Mouse (Mus musculus): ENCODE measurements around the gene Alox8. TPM values are rescaled to one million over a fixed set of nuclear protein-coding genes. Genes with fewer than 3 reads are reported as not detected.

Alox8 gene
- polyA plus RNA-seq, 1 experiment from 2014 or later: not detected

DNA sequence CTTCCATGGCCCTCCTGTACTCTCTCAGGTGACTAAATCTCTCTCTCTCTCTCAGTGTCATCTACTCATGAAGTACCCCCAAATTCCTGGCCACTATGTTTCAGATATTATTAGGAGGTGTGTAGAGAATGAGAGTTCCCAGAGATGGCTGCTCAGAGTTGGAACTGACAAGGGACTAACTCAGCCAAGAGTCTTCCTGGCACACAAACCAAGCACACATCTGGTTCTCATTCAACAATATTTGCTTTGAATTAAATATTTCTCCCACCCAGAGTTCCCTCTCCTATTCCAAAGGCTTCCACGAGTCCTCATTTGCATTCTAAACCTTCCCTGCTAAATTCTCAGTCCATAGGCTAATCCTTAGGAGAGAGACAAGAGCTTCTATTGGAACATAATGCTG, 28.1 kb upstream of the Alox8 start:
- Histone ChIP-seq H3K9me3 (ENCODE audit: control insufficient read depth, low read length) (peaks cover 14% of the 10 kb centered on the region; the same call in 1 of the 2 replicates), H3K36me3 (ENCODE audit: control insufficient read depth, insufficient read depth, low read length) (no peaks in the 10 kb centered on the region), H3K9ac (ENCODE audit: low read depth, low read length) (no peak overlapping the region), H3K27ac (replicated peaks; ENCODE audit: low read depth, low read length) (peak overlapping the region; percentile 61), H3K4me1 (ENCODE audit: control insufficient read depth, insufficient read depth, low read length) (peaks cover 6% of the 10 kb centered on the region; the same call in 1 of the 2 replicates), H3K4me3 (ENCODE audit: low read depth, low read length) (no peak overlapping the region), H3K4me2 (ENCODE audit: low read depth, low read length) (no peak overlapping the region), H3K27me3 (replicated peaks; ENCODE audit: control insufficient read depth, insufficient read depth, low read length) (no peaks in the 10 kb centered on the region)
- ATAC-seq (ENCODE audit: low read depth) (no peak), DNase-seq (ENCODE audit: low spot score) (peak; percentile 87)
- WGBS: 50% methylated on average over 1 of the region's 1 CpGs

DNA sequence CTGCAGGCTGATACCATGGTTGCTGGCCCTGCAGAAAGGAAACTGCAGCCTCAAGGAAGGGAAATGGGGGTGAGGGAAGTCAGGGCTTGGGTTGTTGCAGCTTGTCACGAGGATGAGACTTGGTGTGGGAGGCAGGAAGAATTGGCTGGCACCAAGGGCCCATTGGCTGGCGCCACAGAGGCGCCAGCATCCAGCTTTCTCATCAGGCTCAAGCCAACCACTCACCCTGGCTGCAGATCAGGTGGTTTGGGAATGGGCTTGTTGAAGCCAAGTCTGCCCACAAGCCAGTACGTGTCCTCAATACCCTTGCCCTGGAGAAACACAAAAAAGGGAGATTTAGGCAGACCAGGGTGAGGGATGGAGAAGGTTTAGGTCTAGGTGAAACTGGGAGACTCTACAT, 25.5 kb upstream of the Alox8 start:
- WGBS: 75% methylated on average over 4 of the region's 4 CpGs
- ATAC-seq (ENCODE audit: low read depth): no peak
- H3K27me3 ChIP-seq (replicated peaks; ENCODE audit: control insufficient read depth, insufficient read depth, low read length): no peaks in the 10 kb centered on the region
- no peaks in the 10 kb centered on the region for H3K36me3 ChIP-seq (ENCODE audit: control insufficient read depth, insufficient read depth, low read length)
- no peak overlapping the region for H3K4me3 ChIP-seq (ENCODE audit: low read depth, low read length)
- H3K9me3 ChIP-seq (ENCODE audit: control insufficient read depth, low read length): peaks cover 14% of the 10 kb centered on the region; the same call in 1 of the 2 replicates
- H3K27ac ChIP-seq (replicated peaks; ENCODE audit: low read depth, low read length): no peak overlapping the region
- H3K4me2 ChIP-seq (ENCODE audit: low read depth, low read length): no peak overlapping the region
- no peak overlapping the region for H3K9ac ChIP-seq (ENCODE audit: low read depth, low read length)
- DNase-seq (ENCODE audit: low spot score): no peak
- H3K4me1 ChIP-seq (ENCODE audit: control insufficient read depth, insufficient read depth, low read length): peaks cover 6% of the 10 kb centered on the region; the same call in 1 of the 2 replicates

DNA sequence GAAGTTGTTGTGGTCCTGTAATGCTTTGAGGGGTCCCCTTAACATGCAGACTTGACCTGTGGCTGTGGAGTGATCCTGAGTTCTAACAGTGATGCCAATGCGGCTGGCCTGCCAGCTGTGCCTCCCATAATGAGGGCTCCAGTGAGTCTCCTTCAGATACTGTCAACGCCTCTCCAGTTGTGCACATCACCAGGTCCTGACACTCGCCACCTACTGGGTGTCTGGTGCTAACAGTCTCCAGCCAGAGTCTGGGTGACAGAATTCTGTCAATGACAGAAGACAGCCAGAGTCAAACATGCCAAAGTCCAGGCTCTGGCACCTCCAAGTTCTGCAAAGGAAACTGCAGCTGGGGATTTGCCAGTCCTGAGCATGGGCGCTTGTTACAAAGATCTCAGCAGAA, 23.4 kb upstream of the Alox8 start:
- no peaks in the 10 kb centered on the region for H3K36me3 ChIP-seq (ENCODE audit: control insufficient read depth, insufficient read depth, low read length)
- no peaks in the 10 kb centered on the region for H3K27me3 ChIP-seq (replicated peaks; ENCODE audit: control insufficient read depth, insufficient read depth, low read length)
- no peak overlapping the region for H3K27ac ChIP-seq (replicated peaks; ENCODE audit: low read depth, low read length)
- H3K4me3 ChIP-seq (ENCODE audit: low read depth, low read length): no peak overlapping the region
- no peak overlapping the region for H3K4me2 ChIP-seq (ENCODE audit: low read depth, low read length)
- 70% methylated on average over 4 of the region's 4 CpGs for WGBS
- H3K9ac ChIP-seq (ENCODE audit: low read depth, low read length): no peak overlapping the region
- H3K4me1 ChIP-seq (ENCODE audit: control insufficient read depth, insufficient read depth, low read length): peaks cover 2% of the 10 kb centered on the region; the same call in 1 of the 2 replicates
- DNase-seq (ENCODE audit: low spot score) (no peak), ATAC-seq (ENCODE audit: low read depth) (no peak)
- H3K9me3 ChIP-seq (ENCODE audit: control insufficient read depth, low read length): peaks cover 14% of the 10 kb centered on the region; the same call in 1 of the 2 replicates

DNA sequence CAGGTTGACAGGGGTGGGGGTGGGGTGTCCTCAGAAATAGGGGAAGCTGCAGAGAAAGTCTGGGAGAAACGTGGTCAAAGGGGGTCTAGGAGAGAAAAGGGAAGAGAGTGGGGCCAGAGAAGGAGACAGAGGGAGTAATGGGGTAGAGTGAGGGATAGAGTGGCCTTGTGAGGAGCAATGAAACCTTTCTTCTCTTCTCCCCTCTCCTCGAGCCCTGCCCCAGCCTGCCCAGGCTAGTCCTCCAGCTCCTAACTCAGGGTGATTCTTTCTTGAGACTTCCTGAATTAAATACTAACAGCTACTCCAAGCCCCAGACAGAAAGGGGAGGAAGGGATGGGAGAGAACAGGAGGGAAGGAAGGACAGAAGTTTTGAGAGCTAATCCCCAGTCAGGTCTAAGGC, 21.0 kb upstream of the Alox8 start:
- no peaks in the 10 kb centered on the region for H3K4me1 ChIP-seq (ENCODE audit: control insufficient read depth, insufficient read depth, low read length)
- DNase-seq (ENCODE audit: low spot score) (no peak), ATAC-seq (ENCODE audit: low read depth) (no peak)
- H3K4me3 ChIP-seq (ENCODE audit: low read depth, low read length): no peak overlapping the region
- WGBS: 51% methylated on average over 2 of the region's 2 CpGs
- no peak overlapping the region for H3K27ac ChIP-seq (replicated peaks; ENCODE audit: low read depth, low read length)
- no peak overlapping the region for H3K4me2 ChIP-seq (ENCODE audit: low read depth, low read length)
- no peaks in the 10 kb centered on the region for H3K36me3 ChIP-seq (ENCODE audit: control insufficient read depth, insufficient read depth, low read length)
- no peaks in the 10 kb centered on the region for H3K9me3 ChIP-seq (ENCODE audit: control insufficient read depth, low read length)
- no peaks in the 10 kb centered on the region for H3K27me3 ChIP-seq (replicated peaks; ENCODE audit: control insufficient read depth, insufficient read depth, low read length)
- H3K9ac ChIP-seq (ENCODE audit: low read depth, low read length): no peak overlapping the region

DNA sequence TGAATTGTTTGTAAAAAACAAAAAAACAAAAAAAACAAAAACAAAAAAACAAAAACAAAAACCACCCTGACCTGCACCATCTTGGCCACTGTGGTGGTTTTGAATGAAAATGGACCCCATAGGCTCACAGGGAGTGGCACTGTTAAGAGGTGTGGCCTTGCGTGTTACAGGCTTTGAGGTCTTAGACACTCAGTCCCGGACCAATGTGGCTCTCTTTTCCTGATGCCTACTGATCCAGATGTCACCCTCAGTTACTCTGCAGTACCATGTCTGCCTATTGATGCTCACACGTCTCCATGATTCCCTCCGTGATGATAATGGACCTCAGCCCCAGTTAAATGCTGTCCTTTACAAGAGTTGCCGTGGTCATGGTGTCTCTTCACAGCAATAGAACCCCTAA, 19.8 kb upstream of the Alox8 start:
- H3K4me1 ChIP-seq (ENCODE audit: control insufficient read depth, insufficient read depth, low read length): no peaks in the 10 kb centered on the region
- no peak for ATAC-seq (ENCODE audit: low read depth)
- WGBS: 89% methylated on average over 5 of the region's 5 CpGs
- DNase-seq (ENCODE audit: low spot score): no peak
- no peak overlapping the region for H3K9ac ChIP-seq (ENCODE audit: low read depth, low read length)
- no peaks in the 10 kb centered on the region for H3K36me3 ChIP-seq (ENCODE audit: control insufficient read depth, insufficient read depth, low read length)
- no peaks in the 10 kb centered on the region for H3K9me3 ChIP-seq (ENCODE audit: control insufficient read depth, low read length)
- no peak overlapping the region for H3K4me2 ChIP-seq (ENCODE audit: low read depth, low read length)
- H3K27ac ChIP-seq (replicated peaks; ENCODE audit: low read depth, low read length): no peak overlapping the region
- no peak overlapping the region for H3K4me3 ChIP-seq (ENCODE audit: low read depth, low read length)
- H3K27me3 ChIP-seq (replicated peaks; ENCODE audit: control insufficient read depth, insufficient read depth, low read length): no peaks in the 10 kb centered on the region

DNA sequence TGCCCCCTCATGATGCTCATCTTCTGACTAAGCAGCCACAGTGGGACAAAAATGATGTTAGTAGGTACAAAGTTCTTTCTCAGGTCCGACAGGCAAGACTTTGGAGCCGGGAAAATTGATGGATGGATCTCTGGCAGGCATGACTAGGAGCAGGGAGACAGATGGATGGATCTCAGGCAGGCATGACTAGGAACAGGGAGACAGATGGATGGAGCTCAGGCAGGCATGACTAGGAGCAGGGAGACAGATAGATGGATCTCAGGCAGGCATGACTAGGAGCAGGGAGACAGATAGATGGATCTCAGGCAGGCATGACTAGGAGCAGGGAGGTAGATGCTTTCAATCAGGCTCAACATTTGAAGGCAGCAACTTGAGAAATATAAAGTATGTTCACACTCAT, 13.8 kb upstream of the Alox8 start:
- peak overlapping the region; percentile 45 for H3K9ac ChIP-seq (ENCODE audit: low read depth, low read length)
- H3K4me3 ChIP-seq (ENCODE audit: low read depth, low read length): peak overlapping the region; percentile 27

DNA sequence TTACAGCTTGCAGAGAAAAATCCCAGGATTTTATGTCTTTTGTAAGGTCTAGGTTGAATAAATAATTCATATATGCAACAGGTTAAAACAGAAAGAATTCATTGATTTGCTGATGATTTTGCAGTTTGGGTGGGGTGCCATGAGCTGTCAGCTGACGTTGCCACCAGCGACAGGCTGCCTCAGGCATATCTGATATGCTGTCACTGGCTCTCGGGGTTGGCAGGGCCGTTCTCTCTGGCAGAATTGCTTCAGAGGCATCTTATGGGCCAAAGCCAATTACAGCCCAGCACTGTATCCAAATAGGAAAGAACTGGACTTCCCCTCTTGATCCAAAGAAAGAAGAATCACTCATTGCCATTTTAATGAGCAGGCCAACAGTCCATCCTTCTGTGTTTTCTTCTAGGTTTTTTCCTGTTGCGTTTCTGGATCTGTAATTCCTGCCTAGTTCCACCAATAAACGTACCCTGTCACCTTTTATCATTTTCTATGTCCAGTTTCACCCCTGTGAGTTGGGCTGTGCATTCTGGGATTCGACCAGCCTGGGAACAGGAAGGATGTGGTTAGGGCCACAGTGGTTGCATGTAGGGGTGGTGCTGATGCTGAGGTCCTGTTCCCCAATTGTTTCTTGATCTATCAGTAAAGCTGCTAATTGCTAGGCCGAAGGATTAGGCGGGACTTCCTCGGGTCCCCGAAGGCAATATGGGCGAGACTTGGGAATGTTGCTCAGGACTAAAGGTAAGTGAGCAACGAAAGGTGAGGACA, 5.0 kb upstream of the Alox8 start:
- Histone ChIP-seq H3K4me2 (ENCODE audit: low read depth, low read length) (no peak overlapping the region), H3K36me3 (ENCODE audit: control insufficient read depth, insufficient read depth, low read length) (no peaks in the 10 kb centered on the region), H3K9ac (ENCODE audit: low read depth, low read length) (no peak overlapping the region), H3K9me3 (ENCODE audit: control insufficient read depth, low read length) (no peaks in the 10 kb centered on the region), H3K4me3 (ENCODE audit: low read depth, low read length) (no peak overlapping the region), H3K27me3 (replicated peaks; ENCODE audit: control insufficient read depth, insufficient read depth, low read length) (peaks cover 13% of the 10 kb centered on the region), H3K27ac (replicated peaks; ENCODE audit: low read depth, low read length) (no peak overlapping the region), H3K4me1 (ENCODE audit: control insufficient read depth, insufficient read depth, low read length) (peaks cover under 1% of the 10 kb centered on the region; the same call in 1 of the 2 replicates)
- ATAC-seq (ENCODE audit: low read depth): no peak
- 71% methylated on average over 13 of the region's 13 CpGs for WGBS
- no peak for DNase-seq (ENCODE audit: low spot score)

More for the DNA sequence above, 13.8 kb upstream of the Alox8 start:
- WGBS: 23% methylated on average over 2 of the region's 2 CpGs
- Histone ChIP-seq H3K27me3 (replicated peaks; ENCODE audit: control insufficient read depth, insufficient read depth, low read length) (no peaks in the 10 kb centered on the region), H3K4me2 (ENCODE audit: low read depth, low read length) (peak overlapping the region; percentile 44), H3K9me3 (ENCODE audit: control insufficient read depth, low read length) (no peaks in the 10 kb centered on the region), H3K4me1 (ENCODE audit: control insufficient read depth, insufficient read depth, low read length) (no peaks in the 10 kb centered on the region), H3K27ac (replicated peaks; ENCODE audit: low read depth, low read length) (no peak overlapping the region), H3K36me3 (ENCODE audit: control insufficient read depth, insufficient read depth, low read length) (no peaks in the 10 kb centered on the region)
- no peak; the same call in 1 of the 2 replicates for ATAC-seq (ENCODE audit: low read depth)
- peak; percentile 42 for DNase-seq (ENCODE audit: low spot score)

DNA sequence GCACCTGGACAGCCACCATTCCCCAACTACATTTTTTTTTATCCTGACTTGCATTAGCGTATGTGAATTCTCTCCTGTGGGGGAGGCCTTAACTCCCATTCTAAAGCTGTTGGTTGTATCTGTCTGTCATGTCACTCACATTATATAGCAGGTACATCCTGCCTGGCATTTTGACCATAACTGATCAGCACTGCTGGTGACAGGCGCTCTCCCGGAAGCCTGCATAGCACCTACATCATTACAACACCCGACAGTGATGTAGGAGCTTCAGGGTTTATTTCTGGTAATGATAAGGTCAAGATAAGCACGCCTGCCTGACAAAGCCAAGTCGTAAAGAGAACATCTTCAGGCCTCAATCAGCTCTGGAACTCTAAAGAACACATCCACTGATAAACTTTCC, 2.6 kb upstream of the Alox8 start:
- no peaks in the 10 kb centered on the region for H3K36me3 ChIP-seq (ENCODE audit: control insufficient read depth, insufficient read depth, low read length)
- peaks cover 4% of the 10 kb centered on the region; the same call in 1 of the 2 replicates for H3K4me1 ChIP-seq (ENCODE audit: control insufficient read depth, insufficient read depth, low read length)
- 66% methylated on average over 6 of the region's 6 CpGs for WGBS

DNA sequence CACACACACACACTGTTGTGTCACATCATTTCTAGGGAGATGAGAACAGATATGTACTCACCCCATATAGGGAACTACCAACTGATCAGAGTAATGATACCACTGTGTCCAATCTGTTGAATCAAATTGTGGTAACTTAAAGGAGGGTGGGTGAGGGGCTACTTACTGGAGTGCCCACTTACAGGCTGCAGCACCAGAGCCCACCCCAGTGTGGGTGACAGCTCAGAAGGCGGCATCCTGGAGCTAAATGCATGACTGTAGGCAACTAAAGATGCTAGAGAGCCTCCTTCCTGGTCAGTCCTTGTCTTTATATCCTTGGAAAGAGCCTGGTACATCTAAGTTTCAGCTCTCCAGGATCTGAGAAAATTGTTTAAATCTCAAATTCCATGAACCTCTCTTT, 1.6 kb upstream of the Alox8 start:
- no peak overlapping the region for H3K9ac ChIP-seq (ENCODE audit: low read depth, low read length)
- H3K36me3 ChIP-seq (ENCODE audit: control insufficient read depth, insufficient read depth, low read length): no peaks in the 10 kb centered on the region
- H3K9me3 ChIP-seq (ENCODE audit: control insufficient read depth, low read length): no peaks in the 10 kb centered on the region
- no peak overlapping the region for H3K27ac ChIP-seq (replicated peaks; ENCODE audit: low read depth, low read length)
- no peak overlapping the region for H3K4me2 ChIP-seq (ENCODE audit: low read depth, low read length)
- DNase-seq (ENCODE audit: low spot score): no peak
- H3K4me3 ChIP-seq (ENCODE audit: low read depth, low read length): no peak overlapping the region
- H3K27me3 ChIP-seq (replicated peaks; ENCODE audit: control insufficient read depth, insufficient read depth, low read length): peaks cover 33% of the 10 kb centered on the region
- H3K4me1 ChIP-seq (ENCODE audit: control insufficient read depth, insufficient read depth, low read length): peaks cover 4% of the 10 kb centered on the region; the same call in 1 of the 2 replicates
- 80% methylated on average over 1 of the region's 1 CpGs for WGBS
- ATAC-seq (ENCODE audit: low read depth): no peak

More for the DNA sequence above, 2.6 kb upstream of the Alox8 start:
- H3K9me3 ChIP-seq (ENCODE audit: control insufficient read depth, low read length): no peaks in the 10 kb centered on the region
- DNase-seq (ENCODE audit: low spot score): no peak
- peaks cover 33% of the 10 kb centered on the region for H3K27me3 ChIP-seq (replicated peaks; ENCODE audit: control insufficient read depth, insufficient read depth, low read length)
- ATAC-seq (ENCODE audit: low read depth): no peak
- H3K4me2 ChIP-seq (ENCODE audit: low read depth, low read length): no peak overlapping the region
- no peak overlapping the region for H3K9ac ChIP-seq (ENCODE audit: low read depth, low read length)
- no peak overlapping the region for H3K27ac ChIP-seq (replicated peaks; ENCODE audit: low read depth, low read length)
- H3K4me3 ChIP-seq (ENCODE audit: low read depth, low read length): no peak overlapping the region
